Mouse (Mus musculus): ENCODE measurements around the gene Sf3b6. TPM values are rescaled to one million over a fixed set of nuclear protein-coding genes. Genes with fewer than 3 reads are reported as not detected.

Sf3b6 gene
- polyA plus RNA-seq (2014; fragmentation: Illumina TruSeq; extraction: RNeasy Lipid Tissue Mini Kit (QIAGEN cat#74804); ENCODE audit: low read depth, low replicate concordance) = 290 TPM

DNA sequence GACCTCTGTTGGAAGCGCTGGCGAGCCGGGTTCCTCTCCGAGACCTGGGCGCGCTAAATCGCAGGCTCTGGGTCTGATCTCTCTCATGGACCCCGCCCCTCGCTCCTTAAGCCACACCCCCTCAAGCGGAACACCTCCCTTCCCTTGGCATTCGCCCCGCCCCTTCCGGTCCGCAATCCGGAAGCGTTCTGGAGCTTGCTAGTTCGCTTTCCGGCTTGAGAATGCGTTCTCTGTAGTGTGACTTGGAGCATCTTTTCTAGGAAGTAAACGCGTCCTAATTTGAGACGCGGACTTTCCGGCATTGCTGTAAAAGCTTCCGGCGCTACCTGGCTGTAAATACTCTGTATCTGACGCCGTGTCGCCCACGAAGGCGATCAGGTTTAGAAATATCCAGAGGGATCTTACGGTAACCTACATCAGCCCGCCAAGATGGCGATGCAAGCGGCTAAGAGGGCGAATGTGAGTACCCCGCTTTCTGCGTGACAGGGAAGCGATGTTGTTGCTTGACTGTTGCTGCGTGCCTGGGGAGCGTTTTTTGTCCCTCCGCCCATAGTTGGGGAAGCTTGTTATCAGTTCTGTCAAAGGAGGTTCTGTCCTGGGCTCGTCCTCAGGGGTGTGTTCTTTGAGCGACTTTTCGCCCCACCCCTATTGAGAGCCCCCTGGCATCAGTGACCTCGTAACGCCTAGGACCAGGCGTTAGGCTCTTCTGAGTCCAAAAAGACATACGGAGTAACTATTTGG is at the start of gene Sf3b6:
Gene Sf3b6, plus strand, starts transcription at position 184 of the 741 bp plus-strand sequence.

DNA sequence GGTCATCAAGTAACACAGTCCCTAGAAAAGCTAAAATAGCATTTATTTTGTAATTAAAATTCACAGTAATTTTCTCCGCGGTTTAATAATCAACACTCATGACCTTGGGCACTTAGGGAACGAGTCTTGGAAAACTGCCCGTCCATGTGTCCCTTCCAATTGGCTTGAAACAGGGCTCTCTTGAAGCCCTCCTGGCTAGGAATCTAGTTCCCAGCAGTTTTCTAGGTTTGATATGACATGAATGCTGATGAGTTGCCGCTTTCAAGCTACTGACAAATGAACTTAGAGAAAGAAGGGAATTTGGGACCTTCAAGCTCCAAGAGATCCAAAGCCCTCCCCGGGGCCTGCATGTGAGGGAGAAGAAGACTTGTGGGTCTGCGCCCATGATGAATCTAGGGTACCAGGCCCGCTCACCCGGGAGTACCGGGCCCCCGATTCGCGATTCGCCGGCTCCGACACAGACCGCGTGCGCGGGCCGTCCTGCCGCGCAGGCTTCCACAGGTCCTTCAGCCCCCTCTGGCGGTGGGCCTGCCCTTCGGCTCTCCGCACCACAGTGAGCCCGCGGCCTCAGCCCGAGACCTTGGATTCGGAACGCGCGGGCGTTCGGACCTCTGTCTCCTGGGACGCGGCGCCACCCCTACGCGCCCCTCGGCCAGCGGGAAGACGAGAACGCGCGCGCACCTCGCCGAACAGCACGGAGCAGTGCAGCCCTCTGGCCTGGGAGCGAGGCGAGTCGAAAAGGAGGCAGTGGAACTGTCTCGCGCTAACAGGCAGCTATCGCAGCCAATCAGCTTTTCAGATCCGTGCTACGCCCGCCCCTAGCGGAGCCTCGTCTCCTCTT is 48.6 kb upstream of the Sf3b6 start, which contains the start of the genes Pfn4 and Fam228b:
Gene Pfn4, plus strand, starts transcription at position 531 of the 841 bp plus-strand sequence.
Gene Fam228b, minus strand, starts transcription at position 776 of the 841 bp plus-strand sequence.

DNA sequence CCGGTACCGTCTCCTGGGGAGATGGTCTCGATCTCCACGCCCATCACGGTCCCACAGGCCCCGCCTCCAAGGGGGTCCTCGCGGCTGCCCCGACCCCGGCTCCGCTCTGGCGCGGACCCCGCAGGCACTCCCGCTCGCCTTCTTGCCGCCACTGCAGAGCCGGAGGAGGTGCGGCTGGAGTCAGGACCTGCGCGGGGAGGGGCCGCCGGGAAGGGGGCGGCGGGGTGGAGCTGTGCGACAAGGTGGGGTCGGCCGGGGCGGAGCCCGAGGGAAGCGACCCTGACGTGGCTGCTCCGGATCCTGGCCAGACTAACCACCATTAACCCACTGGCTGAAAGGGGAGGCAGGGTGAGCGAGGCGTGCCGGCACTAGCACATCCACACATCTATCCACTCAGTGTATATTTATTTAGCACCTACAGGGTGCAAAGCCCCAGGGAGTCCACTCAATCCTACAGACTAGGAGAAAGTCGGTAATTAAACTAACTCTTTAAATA is 24.1 kb downstream of the Sf3b6 start, which contains the start of gene Fkbp1b:
Gene Fkbp1b, minus strand, starts transcription at position 200 of the 496 bp plus-strand sequence.

DNA sequence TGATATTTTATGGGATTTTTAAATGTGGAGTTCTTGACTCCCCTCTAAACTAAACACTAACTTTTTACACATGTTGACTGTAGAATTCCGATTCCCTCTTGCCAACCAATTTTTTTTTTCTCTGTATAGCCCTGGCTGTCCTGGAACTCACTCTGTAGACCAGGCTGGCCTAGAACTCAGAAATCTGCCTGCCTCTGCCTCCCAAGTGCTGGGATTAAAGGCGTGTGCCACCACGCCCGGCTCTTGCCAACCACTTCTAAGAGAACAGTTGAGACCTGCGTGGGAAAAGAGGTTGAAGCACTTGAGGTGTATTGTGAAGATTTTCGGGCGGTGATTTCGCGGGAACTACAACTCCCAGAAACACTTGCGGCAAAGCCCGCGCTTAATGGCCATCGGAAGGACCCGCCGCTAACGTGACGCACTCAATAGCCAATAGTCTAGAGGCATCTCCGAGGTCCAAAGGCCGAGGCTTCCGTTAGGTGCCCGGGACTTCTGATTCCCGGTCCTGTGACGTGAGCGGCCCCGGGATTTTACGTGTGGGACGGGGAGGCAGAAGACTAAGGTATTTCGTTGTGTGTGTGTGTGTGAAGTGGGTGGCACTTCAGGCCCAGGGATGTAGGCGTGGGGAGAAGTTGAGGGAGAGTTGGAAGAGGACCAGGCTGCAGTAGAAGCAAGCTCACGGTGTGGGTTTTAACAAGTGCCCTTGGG is 25.7 kb downstream of the Sf3b6 start, which contains the start of gene Wdcp:
Gene Wdcp, plus strand, starts transcription at position 414 of the 708 bp plus-strand sequence.

DNA sequence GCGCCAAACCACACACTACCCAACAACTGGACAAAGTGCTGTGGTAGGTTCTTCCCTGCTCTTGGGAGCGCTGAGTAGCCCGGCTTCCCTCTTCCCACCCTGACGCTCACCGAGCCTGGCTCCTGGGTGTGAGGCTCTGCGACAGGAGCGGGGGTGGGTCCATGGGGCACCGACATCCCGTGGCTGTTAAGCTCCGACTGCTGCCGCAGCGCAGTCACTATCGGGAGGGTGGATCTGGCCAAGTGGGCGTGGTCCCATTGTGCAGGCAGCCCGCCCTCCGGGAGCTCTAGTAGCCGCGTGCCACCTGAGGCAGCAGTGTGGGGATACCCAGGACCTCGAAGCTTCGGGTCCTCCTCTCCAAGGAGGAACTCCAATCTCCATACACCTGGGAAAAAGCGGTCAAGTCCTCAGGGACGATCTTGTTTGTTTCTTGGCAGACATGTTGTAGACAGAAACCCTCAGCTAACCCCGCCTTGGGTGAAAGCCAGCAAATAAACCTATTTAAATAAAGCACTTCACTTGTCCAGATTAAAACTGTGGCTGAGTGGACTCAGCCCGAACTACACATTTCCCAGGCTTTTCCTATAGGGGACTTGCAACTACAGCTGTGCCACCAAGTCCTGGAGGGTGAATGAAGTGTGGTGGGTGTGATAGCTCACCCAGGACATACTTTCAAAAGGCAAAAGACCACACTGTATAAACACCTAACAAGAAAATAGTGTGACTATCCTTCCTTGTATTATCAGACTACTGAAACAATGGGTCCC is 57.0 kb downstream of the Sf3b6 start, which contains the start of gene Mfsd2b:
Gene Mfsd2b, minus strand, starts transcription at position 199 of the 767 bp plus-strand sequence.

Other genes with a start within 250 kb of the Sf3b6 start
- gene Itsn2, start 224.9 kb upstream of the Sf3b6 start, polyA plus RNA-seq (2014; fragmentation: Illumina TruSeq; extraction: RNeasy Lipid Tissue Mini Kit (QIAGEN cat#74804); ENCODE audit: low read depth, low replicate concordance) = 127 TPM
- gene Gm3625, start 224.6 kb upstream of the Sf3b6 start, polyA plus RNA-seq (2014; fragmentation: Illumina TruSeq; extraction: RNeasy Lipid Tissue Mini Kit (QIAGEN cat#74804); ENCODE audit: low read depth, low replicate concordance) = not detected
- gene Fam228a, start 79.1 kb upstream of the Sf3b6 start, polyA plus RNA-seq (2014; fragmentation: Illumina TruSeq; extraction: RNeasy Lipid Tissue Mini Kit (QIAGEN cat#74804); ENCODE audit: low read depth, low replicate concordance) = 0.87 TPM
- gene Pfn4, start 48.5 kb upstream of the Sf3b6 start, polyA plus RNA-seq (2014; fragmentation: Illumina TruSeq; extraction: RNeasy Lipid Tissue Mini Kit (QIAGEN cat#74804); ENCODE audit: low read depth, low replicate concordance) = 4.2 TPM
- gene Fam228b, start 48.3 kb upstream of the Sf3b6 start, polyA plus RNA-seq (2014; fragmentation: Illumina TruSeq; extraction: RNeasy Lipid Tissue Mini Kit (QIAGEN cat#74804); ENCODE audit: low read depth, low replicate concordance) = 6.5 TPM
- gene Fkbp1b, start 24.0 kb downstream of the Sf3b6 start, polyA plus RNA-seq (2014; fragmentation: Illumina TruSeq; extraction: RNeasy Lipid Tissue Mini Kit (QIAGEN cat#74804); ENCODE audit: low read depth, low replicate concordance) = 14.2 TPM
- 6.4 TPM for gene Wdcp, start 25.8 kb downstream of the Sf3b6 start, polyA plus RNA-seq (2014; fragmentation: Illumina TruSeq; extraction: RNeasy Lipid Tissue Mini Kit (QIAGEN cat#74804); ENCODE audit: low read depth, low replicate concordance)
- 0.23 TPM for gene Mfsd2b, start 56.8 kb downstream of the Sf3b6 start, polyA plus RNA-seq (2014; fragmentation: Illumina TruSeq; extraction: RNeasy Lipid Tissue Mini Kit (QIAGEN cat#74804); ENCODE audit: low read depth, low replicate concordance)
- gene Ubxn2a, start 90.2 kb downstream of the Sf3b6 start, polyA plus RNA-seq (2014; fragmentation: Illumina TruSeq; extraction: RNeasy Lipid Tissue Mini Kit (QIAGEN cat#74804); ENCODE audit: low read depth, low replicate concordance) = 196 TPM
- 37.6 TPM for gene Atad2b, start 99.8 kb downstream of the Sf3b6 start, polyA plus RNA-seq (2014; fragmentation: Illumina TruSeq; extraction: RNeasy Lipid Tissue Mini Kit (QIAGEN cat#74804); ENCODE audit: low read depth, low replicate concordance)

Data from adrenal gland, adult 10 weeks (tissue).